Mouse (Mus musculus) heart, embryonic 14.5 days (tissue): Measurements from ENCODE around the gene Itga11. TPM values are rescaled to one million over a fixed set of nuclear protein-coding genes. Genes with fewer than 3 reads are reported as not detected.
A peak's percentile ranks its signal among the peaks of the same experiment; 100 is the strongest.
"Not testable (repeated sequence)": the region's sequence is repeated elsewhere in the genome, so short reads cannot be mapped to it uniquely, and the experiment has no call there.

Experiments used
- ATAC-seq: fragments of 200-750 bp; cut with Nextera tagmentation; 2 replicates; pipeline ENCODE4 v1.8.0; 2017; ENCODE audit warnings: low read depth, moderate TSS enrichment; ENCODE audit not compliant: insufficient number of reproducible peaks, insufficient read depth, low FRiP score
- H3K27ac ChIP-seq, 2 experiments: fragments of 200-500 bp in 1 of 2; fragments of 300-500 bp in 1 of 2; sonication (generic) in 1 of 2; replicated peaks in 1 of 2; 2 replicates each; pipeline ENCODE4 v1.5.1; 2012 to 2014; ENCODE audit warnings: low read depth in 2 of 2, low read length in 2 of 2, control low read depth in 1 of 2, mild to moderate bottlenecking in 1 of 2, mixed read lengths in 1 of 2; ENCODE audit not compliant: control insufficient read depth in 1 of 2, insufficient read depth in 1 of 2
- H3K27me3 ChIP-seq: fragments of 300-500 bp; sonication (generic); 2 replicates; pipeline ENCODE4 v1.6.1; 2014; ENCODE audit warnings: mild to moderate bottlenecking, low read length, control low read depth; ENCODE audit not compliant: control insufficient read depth, insufficient read depth
- H3K36me3 ChIP-seq: fragments of 300-500 bp; sonication (generic); 2 replicates; pipeline ENCODE4 v1.6.1; 2014; ENCODE audit warnings: mild to moderate bottlenecking, control low read depth, low read length, mixed read lengths; ENCODE audit not compliant: control insufficient read depth, insufficient read depth
- H3K4me1 ChIP-seq, 2 experiments: fragments of 200-500 bp in 1 of 2; fragments of 300-500 bp in 1 of 2; sonication (generic) in 1 of 2; 2 replicates each; pipeline ENCODE4 v1.6.1; 2012 to 2014; ENCODE audit warnings: low read length in 2 of 2, control low read depth in 1 of 2, mixed read lengths in 1 of 2; ENCODE audit not compliant: control insufficient read depth in 2 of 2, insufficient read depth in 2 of 2
- H3K4me2 ChIP-seq: fragments of 300-500 bp; sonication (generic); 2 replicates; pipeline ENCODE4 v1.6.1; 2014; ENCODE audit warnings: mild to moderate bottlenecking, low read length
- H3K4me3 ChIP-seq, 2 experiments: fragments of 200-500 bp in 1 of 2; fragments of 300-500 bp in 1 of 2; sonication (generic) in 1 of 2; 2 replicates each; pipeline ENCODE4 v1.5.1; 2012 to 2014; ENCODE audit warnings: low read length in 2 of 2, mild to moderate bottlenecking in 2 of 2, control low read depth in 1 of 2, low read depth in 1 of 2, moderate library complexity in 1 of 2; ENCODE audit not compliant: control insufficient read depth in 1 of 2, insufficient read depth in 1 of 2
- H3K9ac ChIP-seq: fragments of 300-500 bp; sonication (generic); 2 replicates; pipeline ENCODE4 v1.6.1; 2014; ENCODE audit warnings: mild to moderate bottlenecking, low read length
- H3K9me3 ChIP-seq: fragments of 300-500 bp; sonication (generic); 2 replicates; pipeline ENCODE4 v1.6.1; 2016; ENCODE audit warnings: low read length, control low read depth; ENCODE audit not compliant: control insufficient read depth
- WGBS: fragments of 180-500 bp; shearing (Covaris S2); extraction: QIAGEN DNeasy Blood & Tissue Kit; methylation state at CpG from one replicate; pipeline ENCODE4 v1.1.7; 2014; 5-methylcytosine and 5-hydroxymethylcytosine counted together
- polyA plus RNA-seq: library from polyadenylated mRNA; unstranded; fragments of >200 nt; fragmentation: Nextera tagmentation; extraction: Ambion mirVana; gene quantifications from 2 replicates; pipeline ENCODE4 v1.2.1, GENCODE M21; 2014

Gene Itga11
- polyA plus RNA-seq, 1 experiment from 2014 or later: 0.92 TPM

DNA sequence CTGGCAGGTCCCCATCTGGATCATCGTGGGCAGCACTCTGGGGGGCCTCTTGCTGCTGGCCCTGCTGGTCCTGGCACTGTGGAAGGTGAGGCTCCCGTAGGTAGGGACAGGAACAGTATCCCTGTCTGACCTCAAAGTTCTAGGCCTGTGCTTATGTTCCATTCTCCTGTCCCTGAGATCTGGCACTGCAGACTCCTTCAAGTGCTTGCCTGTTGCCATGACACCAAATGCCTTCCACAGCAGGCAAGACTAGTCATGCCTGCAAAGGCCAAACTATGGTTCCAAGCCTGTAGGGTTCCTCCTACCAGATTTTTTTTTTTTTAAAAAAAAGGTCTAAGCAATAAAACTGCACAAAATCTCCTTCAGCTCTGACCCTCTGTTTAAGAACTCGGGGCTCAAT lies 104.3 kb downstream of the Itga11 start:
- no peak overlapping the region for H3K27ac ChIP-seq
- H3K4me3 ChIP-seq: no peak overlapping the region
- peaks cover 8 to 16% of the 10 kb centered on the region in 2 experiments; a peak in 3 of 4 replicates for H3K4me1 ChIP-seq
- H3K27me3 ChIP-seq: no peaks in the 10 kb centered on the region
- no peak for ATAC-seq
- no peak overlapping the region for H3K9ac ChIP-seq
- no peaks in the 10 kb centered on the region for H3K36me3 ChIP-seq
- no peaks in the 10 kb centered on the region for H3K9me3 ChIP-seq
- WGBS: 58% methylated on average over 3 of the region's 3 CpGs
- H3K4me2 ChIP-seq: no peak overlapping the region

DNA sequence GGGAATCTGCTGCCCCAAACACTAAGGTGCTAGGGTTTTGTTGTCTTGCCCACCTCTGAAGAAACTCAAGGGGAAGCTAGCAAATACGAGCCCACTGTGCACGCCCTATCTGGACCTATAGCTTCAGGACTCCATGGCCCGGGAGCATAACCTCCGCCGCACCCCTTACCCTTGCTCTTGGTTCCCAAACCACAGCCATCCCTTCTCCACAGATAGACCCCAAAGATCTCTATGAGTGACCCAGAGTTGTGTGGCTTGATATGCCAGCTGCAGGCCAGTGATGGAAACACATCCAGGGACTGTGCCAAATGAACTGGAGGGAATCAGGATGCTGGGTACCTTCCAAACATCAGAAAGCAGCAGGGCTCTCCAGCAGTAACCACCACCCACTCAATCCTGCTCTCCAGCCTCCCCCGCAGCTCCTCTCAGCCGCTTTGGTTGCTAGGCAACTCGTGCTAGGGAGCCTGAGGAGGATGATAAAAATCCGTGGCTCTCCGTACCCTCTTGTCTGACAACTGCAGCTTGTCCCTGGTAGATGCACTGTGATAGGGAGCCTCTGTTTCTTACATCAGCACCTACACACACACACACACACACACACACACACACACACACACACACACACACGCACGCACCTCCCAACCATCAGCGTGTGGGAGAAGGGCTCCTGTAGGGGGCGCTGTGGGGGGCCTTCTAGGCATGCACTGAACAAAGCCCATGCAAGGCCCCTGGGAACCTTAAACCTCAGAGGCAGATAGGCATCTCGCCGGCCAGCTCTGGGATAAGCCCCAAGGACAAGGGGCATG lies 105.6 kb downstream of the Itga11 start:
- Histone ChIP-seq H3K36me3 (no peaks in the 10 kb centered on the region), H3K27me3 (no peaks in the 10 kb centered on the region), H3K4me1 (peaks cover 8 to 16% of the 10 kb centered on the region in 2 experiments; a peak in 3 of 4 replicates), H3K27ac (no peak overlapping the region), H3K9ac (no peak overlapping the region), H3K4me3 (no peak overlapping the region), H3K9me3 (no peaks in the 10 kb centered on the region), H3K4me2 (no peak overlapping the region)
- no peak for ATAC-seq
- 38% methylated on average over 16 of the region's 16 CpGs for WGBS

GRCm38 (mm10) chr9:62784233-62784632 lies 106.6 kb downstream of the Itga11 start:
- 91% methylated on average over 2 of the region's 2 CpGs for WGBS
- no peak overlapping the region for H3K4me2 ChIP-seq
- H3K36me3 ChIP-seq: no peaks in the 10 kb centered on the region
- no peaks in the 10 kb centered on the region for H3K27me3 ChIP-seq
- no peak overlapping the region for H3K9ac ChIP-seq
- H3K4me3 ChIP-seq: no peak overlapping the region
- H3K9me3 ChIP-seq: no peaks in the 10 kb centered on the region
- no peak overlapping the region for H3K27ac ChIP-seq
- H3K4me1 ChIP-seq: peaks cover 8 to 16% of the 10 kb centered on the region in 2 experiments; a peak in 3 of 4 replicates
- ATAC-seq: no peak

- Histone ChIP-seq H3K9ac (no peak overlapping the region), H3K4me1 (peaks cover 8 to 15% of the 10 kb centered on the region in 2 experiments; a peak in 3 of 4 replicates), H3K27me3 (no peaks in the 10 kb centered on the region), H3K36me3 (no peaks in the 10 kb centered on the region), H3K9me3 (no peaks in the 10 kb centered on the region), H3K4me2 (no peak overlapping the region), H3K4me3 (no peak overlapping the region), H3K27ac (no peak overlapping the region)
- 75% methylated on average over 5 of the region's 5 CpGs for WGBS
- no peak for ATAC-seq
Observed at GRCm38 (mm10) chr9:62786721-62787120, 109.1 kb downstream of the Itga11 start.

DNA sequence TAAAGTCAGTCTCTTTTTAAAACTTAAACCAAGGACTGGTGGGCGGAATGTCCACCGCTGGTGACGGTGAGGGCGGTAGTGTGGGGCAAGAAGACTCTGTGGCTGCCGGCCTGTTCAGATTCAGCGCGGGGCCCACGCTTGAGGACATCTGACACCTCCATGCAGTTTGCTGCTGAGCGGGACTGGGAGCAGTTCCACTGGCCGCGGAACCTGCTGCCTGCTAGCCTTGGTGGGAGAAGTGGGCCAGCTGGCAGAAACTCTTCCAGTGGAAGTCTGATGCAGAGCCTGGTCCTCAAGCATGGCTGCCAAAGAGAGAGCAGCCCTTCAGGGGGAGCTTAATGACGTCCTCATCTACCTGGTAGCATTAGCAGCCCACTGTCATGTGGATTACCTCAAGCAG lies 112.2 kb downstream of the Itga11 start:
- 90% methylated on average over 12 of the region's 12 CpGs for WGBS
- no peak overlapping the region for H3K4me3 ChIP-seq

GRCm38 (mm10) chr9:62799218-62799617 lies 121.6 kb downstream of the Itga11 start:
- not testable (repeated sequence) for ATAC-seq, H3K27me3 ChIP-seq, H3K4me1 ChIP-seq, H3K9me3 ChIP-seq, H3K4me3 ChIP-seq, H3K9ac ChIP-seq, H3K4me2 ChIP-seq, H3K27ac ChIP-seq
- H3K36me3 ChIP-seq: peaks cover 40% of the 10 kb centered on the region
- WGBS: 83% methylated on average over 2 of the region's 2 CpGs

More for the DNA sequence above, 112.2 kb downstream of the Itga11 start:
- no peak overlapping the region for H3K27ac ChIP-seq
- no peaks in the 10 kb centered on the region for H3K4me1 ChIP-seq
- H3K9me3 ChIP-seq: no peaks in the 10 kb centered on the region
- ATAC-seq: no peak
- H3K27me3 ChIP-seq: no peaks in the 10 kb centered on the region
- no peak overlapping the region for H3K9ac ChIP-seq
- peaks cover 24% of the 10 kb centered on the region for H3K36me3 ChIP-seq
- no peak overlapping the region for H3K4me2 ChIP-seq

GRCm38 (mm10) chr9:62810095-62810494 lies 132.5 kb downstream of the Itga11 start:
- Histone ChIP-seq H3K4me2 (peak overlapping the region; percentile 89), H3K4me1 (peaks cover 2 to 31% of the 10 kb centered on the region in 2 experiments; a peak in 2 of 4 replicates)
- 20% methylated on average over 8 of the region's 8 CpGs for WGBS

More at GRCm38 (mm10) chr9:62810095-62810494, 132.5 kb downstream of the Itga11 start:
- H3K9me3 ChIP-seq: no peaks in the 10 kb centered on the region
- no peaks in the 10 kb centered on the region for H3K27me3 ChIP-seq
- ATAC-seq: no peak
- H3K36me3 ChIP-seq: no peaks in the 10 kb centered on the region
- H3K9ac ChIP-seq: peak overlapping the region; percentile 97
- peak overlapping the region; percentile 75 to 98 for H3K4me3 ChIP-seq
- no peak overlapping the region for H3K27ac ChIP-seq
